Mouse (Mus musculus) small intestine, adult 2 months (tissue): ENCODE data around the gene Chil4.

ENCODE experiments used
- CTCF ChIP-seq: fragments of 200-500 bp; IDR thresholded peaks from 2 replicates; pipeline ENCODE4 v1.5.1; 2012; ENCODE audit warnings: low read depth, mild to moderate bottlenecking, control low read depth, inconsistent platforms, low read length, moderate library complexity, mixed read lengths; ENCODE audit not compliant: insufficient replicate concordance, insufficient read length; ENCODE audit errors: extremely low read depth
- POLR2A ChIP-seq: fragments of 200-500 bp; IDR thresholded peaks from 2 replicates; pipeline ENCODE4 v1.6.1; 2012; ENCODE audit warnings: low read depth, mild to moderate bottlenecking, control low read depth, inconsistent platforms, low read length, moderate library complexity

GRCm38 (mm10) chr3:106177509-106178189 lies 41.7 kb downstream of the Chil4 start:
- TF ChIP-seq POLR2A (no peak), CTCF (no peak)
